Mouse (Mus musculus) left cerebral cortex, adult 2 months (tissue): Measurements from ENCODE around the gene Gm8020. TPM values are rescaled to one million over a fixed set of nuclear protein-coding genes. Genes with fewer than 3 reads are reported as not detected.
"Not testable (repeated sequence)": the region's sequence is repeated elsewhere in the genome, so short reads cannot be mapped to it uniquely, and the experiment has no call there.

Source experiments
- DNase-seq, 2 experiments: peaks; one replicate each; pipeline ENCODE4 v3.0.0; 2021 to 2022; ENCODE audit warnings: low spot score in 2 of 2, mixed read lengths in 1 of 2; ENCODE audit errors: extremely low spot score in 1 of 2
- H3K27ac ChIP-seq: fragments of 200-600 bp; 2 replicates; pipeline ENCODE4 v1.8.1; 2022
- H3K4me3 ChIP-seq: fragments of 200-600 bp; 2 replicates; pipeline ENCODE4 v1.8.1; 2022
- CTCF ChIP-seq: fragments of 200-600 bp; IDR thresholded peaks from 2 replicates; pipeline ENCODE4 v1.8.1; 2022; ENCODE audit warnings: antibody characterized with exemption, mild to moderate bottlenecking, moderate library complexity
- intact Hi-C: fragments of 180-260 bp; cut with DNase I; formaldehyde crosslinking; loops from one replicate; pipeline ENCODE4 v1.15.1; 2025
- long read RNA-seq, 2 experiments: library from polyadenylated mRNA; stranded (forward); transcript quantifications; one replicate each; pipeline ENCODE4 v2.0.0; 2021; ENCODE audit warnings: borderline mapping rate in 2 of 2
- total RNA-seq, 2 experiments: library from RNA; stranded (reverse); gene quantifications; 2 replicates each; pipeline ENCODE4 v1.2.3; 2021

Gene Gm8020
- total RNA-seq, result not detected
- long read RNA-seq, experiment 1, result 0 reads
- long read RNA-seq, experiment 2, result 0 reads

GRCm38 (mm10) chr14:42502249-42502648 lies at the start of gene Gm8020:
TSS of gene Gm8020 (minus strand) at chr14:42502349.
- H3K4me3 ChIP-seq, DNase-seq, intact Hi-C loops, H3K27ac ChIP-seq: not testable (repeated sequence)

GRCm38 (mm10) chr14:42543170-42543701 lies 41.1 kb upstream of the Gm8020 start:
- peak; percentile 28 for TF ChIP-seq CTCF
- peak overlapping the region; percentile 32 for H3K4me3 ChIP-seq
- peak; percentile 54 to 70 for DNase-seq
- H3K27ac ChIP-seq, intact Hi-C loops: not testable (repeated sequence)

GRCm38 (mm10) chr14:42542316-42543169 lies 40.4 kb upstream of the Gm8020 start:
- DNase-seq, H3K27ac ChIP-seq, intact Hi-C loops, H3K4me3 ChIP-seq: not testable (repeated sequence)

DNA sequence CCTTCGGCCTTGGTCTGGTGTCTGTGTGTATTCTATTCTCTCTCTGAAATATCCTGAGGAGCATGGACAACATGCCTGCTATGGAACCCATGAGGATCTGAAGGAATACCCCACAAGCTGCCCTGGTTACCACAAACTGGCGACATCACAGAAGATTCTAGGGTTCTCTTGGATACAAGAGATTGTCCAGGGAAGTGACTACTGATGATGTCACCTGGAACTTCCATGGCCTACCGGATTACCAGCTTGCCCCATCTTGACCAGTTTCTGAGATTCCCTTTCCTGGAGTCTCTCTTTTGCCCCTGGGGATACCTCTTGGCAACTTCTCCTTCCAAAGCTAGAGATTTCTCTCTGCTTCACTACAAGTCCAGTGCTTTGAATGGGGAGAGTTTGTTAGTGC lies 22.0 kb upstream of the Gm8020 start, which contains the start of gene Gm8024:
Gm8024 (minus strand) TSS at position 101 of the 400 bp plus-strand sequence.
- DNase-seq, H3K27ac ChIP-seq, intact Hi-C loops, H3K4me3 ChIP-seq: not testable (repeated sequence)

DNA sequence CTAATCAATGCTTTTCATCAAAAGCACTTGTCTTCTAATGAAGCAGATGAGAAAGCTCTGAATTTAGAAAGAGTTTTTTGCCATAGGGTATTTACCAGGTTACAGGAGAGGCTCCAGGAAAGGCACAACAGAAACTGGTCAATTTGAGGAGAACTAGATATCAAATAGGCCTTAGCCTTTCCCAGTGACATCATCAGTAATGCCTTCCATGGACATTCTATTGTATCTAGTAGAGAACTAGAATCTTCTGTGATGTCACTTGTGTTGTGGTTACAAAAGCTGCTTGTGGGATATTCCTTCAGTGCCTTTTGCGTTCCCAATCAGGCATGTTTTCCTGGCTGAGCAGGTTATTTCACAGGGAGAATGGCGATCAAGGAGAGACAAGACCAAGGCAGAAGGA lies 38.6 kb downstream of the Gm8020 start, which contains the start of gene Gm8011:
Gm8011 (plus strand) TSS at position 301 of the 400 bp plus-strand sequence.
- H3K4me3 ChIP-seq, H3K27ac ChIP-seq, intact Hi-C loops, DNase-seq: not testable (repeated sequence)

Other genes with a start within 250 kb of the Gm8020 start
- not detected for gene Gm17026, start 242.3 kb downstream of the Gm8020 start, total RNA-seq
- not detected for gene Gm9611, start 205.0 kb downstream of the Gm8020 start, total RNA-seq
- not detected for gene Gm7995, start 192.1 kb downstream of the Gm8020 start, total RNA-seq
- gene Gm8005, start 62.7 kb downstream of the Gm8020 start, total RNA-seq, result not detected
- gene Gm8011, start 38.5 kb downstream of the Gm8020 start, total RNA-seq, result not detected
- not detected for gene Gm8024, start 21.9 kb upstream of the Gm8020 start, total RNA-seq
- not detected for gene Gm17124, start 97.5 kb upstream of the Gm8020 start, total RNA-seq
- not detected for gene Gm3633, start 139.6 kb upstream of the Gm8020 start, total RNA-seq
- not detected for gene Gm10378, start 153.6 kb upstream of the Gm8020 start, total RNA-seq